Mouse (Mus musculus) spleen, adult 2 months (tissue): Measurements from ENCODE around the gene BC030870.

Experiments used
- CTCF ChIP-seq: fragments of 200-500 bp; IDR thresholded peaks from 2 replicates; pipeline ENCODE4 v1.5.1; 2011; ENCODE audit warnings: mild to moderate bottlenecking, inconsistent platforms; ENCODE audit not compliant: insufficient read depth, insufficient read length, insufficient replicate concordance; ENCODE audit errors: extremely low read depth
- POLR2A ChIP-seq: fragments of 200-500 bp; IDR thresholded peaks from 2 replicates; pipeline ENCODE4 v1.6.1; 2011; ENCODE audit warnings: low read depth, low read length, inconsistent platforms

DNA sequence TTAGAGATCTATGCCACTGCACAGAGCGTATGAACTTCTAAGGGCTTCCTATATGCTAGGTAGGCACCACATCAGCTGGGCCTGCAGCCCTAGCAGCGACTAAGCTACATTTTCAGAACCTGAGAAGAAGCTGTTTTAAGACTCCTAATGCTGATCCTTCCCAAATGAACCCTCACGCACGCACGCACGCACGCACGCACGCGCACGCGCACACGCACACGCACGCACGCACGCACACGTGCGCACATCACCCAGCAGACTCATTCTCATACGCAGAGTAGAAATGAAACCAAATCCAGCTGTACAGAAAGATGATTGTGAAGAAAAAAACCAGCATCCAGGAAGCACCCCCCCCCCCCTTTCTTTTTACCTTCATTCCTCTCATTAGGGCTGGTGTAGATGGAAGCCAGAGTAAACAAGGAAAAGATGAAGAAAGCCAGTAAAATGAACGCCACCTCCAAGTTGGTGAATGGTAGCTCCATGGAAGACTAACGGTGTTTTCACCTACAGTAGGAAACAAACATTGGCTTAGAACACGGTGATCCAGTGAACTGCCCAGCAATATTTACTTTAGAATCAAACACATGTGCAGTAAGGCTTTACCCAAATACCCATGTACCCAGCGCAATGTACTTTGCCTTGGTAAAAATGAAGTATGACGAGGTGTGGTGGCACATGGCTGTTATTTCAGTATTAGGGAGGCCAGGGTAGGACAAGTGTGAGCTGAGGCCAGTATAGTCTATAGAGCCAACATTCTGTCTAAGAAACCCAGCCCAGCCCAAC, 21.2 kb downstream of the BC030870 start:
- TF ChIP-seq CTCF, result no peak
- no peak for TF ChIP-seq POLR2A
